Mouse (Mus musculus): ENCODE data around the gene Ovgp1.

DNA sequence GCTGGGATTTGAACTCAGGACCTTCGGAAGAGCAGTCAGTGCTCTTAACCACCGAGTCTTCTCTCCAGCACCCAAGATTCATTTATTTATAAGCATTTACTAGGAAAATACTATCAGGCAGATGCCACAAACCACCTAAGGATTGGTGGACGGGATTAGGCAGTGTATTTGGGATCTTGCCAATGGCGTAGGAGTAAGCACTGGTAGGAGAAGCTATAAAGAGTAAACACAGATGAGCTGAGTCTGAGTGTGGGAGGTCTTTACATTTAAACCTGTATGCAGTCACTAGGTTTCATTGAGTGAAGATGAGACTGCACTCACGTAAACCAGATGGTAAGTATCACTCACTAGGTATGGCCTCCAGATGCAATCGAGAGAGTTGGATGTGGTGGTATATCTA lies 39.6 kb upstream of the Ovgp1 start:
- TF ChIP-seq POLR2A (IDR thresholded peaks at IDR 0.05; ENCODE audit: control insufficient read depth, low read depth, low read length) (no peak), CTCF (IDR thresholded peaks at IDR 0.05; ENCODE audit: control insufficient read depth, insufficient read depth, insufficient replicate concordance, low read depth, low read length) (no peak)

Data from testis, adult 2 months (tissue).